Mouse (Mus musculus): ENCODE measurements around the gene Adam15.

DNA sequence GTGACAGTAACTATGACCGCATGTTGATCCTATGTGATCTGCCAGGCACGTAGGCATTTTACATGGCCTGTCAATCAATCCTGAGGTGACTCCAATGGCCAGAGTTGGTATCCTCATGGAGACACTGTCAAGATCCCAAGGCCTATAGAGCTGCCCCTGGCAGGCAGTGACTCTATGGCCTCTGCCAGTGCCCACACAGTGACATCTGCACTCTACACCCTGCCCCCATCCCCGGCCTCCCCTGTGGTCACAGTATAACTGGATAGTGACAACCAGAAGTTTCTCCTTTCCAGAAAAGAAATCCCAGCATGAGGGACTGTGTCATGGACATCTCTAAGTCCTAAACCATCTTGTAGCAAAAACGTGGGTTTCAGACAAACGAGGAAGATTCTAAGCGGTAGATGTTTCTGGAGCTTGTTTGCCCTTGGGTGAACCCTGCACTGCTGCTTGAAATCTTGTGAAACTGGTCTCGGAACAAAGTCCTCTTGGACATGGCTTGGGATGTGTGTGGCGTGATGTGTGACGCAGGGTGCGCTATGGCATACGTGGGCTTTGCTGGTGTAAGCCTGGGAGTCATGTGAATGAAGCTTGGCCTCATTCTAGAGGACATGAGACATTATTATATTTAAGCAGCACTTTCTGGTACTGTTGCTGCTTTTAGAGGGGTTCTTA lies 56.4 kb downstream of the Adam15 start:
- TF ChIP-seq EP300 (IDR thresholded peaks at IDR 0.05; ENCODE audit: low read depth in 1 of 2, low read length in 2 of 2) = no peak
- TF ChIP-seq MAX (IDR thresholded peaks at IDR 0.05; ENCODE audit: low read length) = no peak
- no peak for TF ChIP-seq SMC3 (IDR thresholded peaks at IDR 0.05; ENCODE audit: low read depth, low read length)
- TF ChIP-seq CTCF (IDR thresholded peaks at IDR 0.05 in 2 of 3, conservative IDR thresholded peaks at IDR 0.05 in 1 of 3; ENCODE audit: control insufficient read depth in 1 of 3, insufficient read depth in 1 of 3, low read depth in 2 of 3, low read length in 3 of 3, poor library complexity in 1 of 3, severe bottlenecking in 1 of 3) = no peak
- no peak for TF ChIP-seq RCOR1 (IDR thresholded peaks at IDR 0.05; ENCODE audit: low read depth, low read length)
- TF ChIP-seq MYC (IDR thresholded peaks at IDR 0.05; ENCODE audit: low read depth, low read length) = no peak
- TF ChIP-seq MEF2A (IDR thresholded peaks at IDR 0.05; ENCODE audit: extremely low read depth, insufficient replicate concordance, low read depth, low read length, poor library complexity, severe bottlenecking) = no peak
- TF ChIP-seq MAFK (IDR thresholded peaks at IDR 0.05; ENCODE audit: borderline replicate concordance, low read depth, low read length) = no peak

Data from MEL (cell line).